Mouse (Mus musculus) ES-CJ7 (cell line): ENCODE measurements around the gene Dlg5.
A peak's percentile ranks its signal among the peaks of the same experiment; 100 is the strongest.

ENCODE experiments used
- DNase-seq: peaks from one replicate; pipeline ENCODE4 v3.0.0; 2011; ENCODE audit warnings: low read depth, low spot score

Dlg5 gene

GRCm38 (mm10) chr14:24125069-24125468 lies 120.7 kb downstream of the Dlg5 start:
- DNase-seq, result no peak

DNA sequence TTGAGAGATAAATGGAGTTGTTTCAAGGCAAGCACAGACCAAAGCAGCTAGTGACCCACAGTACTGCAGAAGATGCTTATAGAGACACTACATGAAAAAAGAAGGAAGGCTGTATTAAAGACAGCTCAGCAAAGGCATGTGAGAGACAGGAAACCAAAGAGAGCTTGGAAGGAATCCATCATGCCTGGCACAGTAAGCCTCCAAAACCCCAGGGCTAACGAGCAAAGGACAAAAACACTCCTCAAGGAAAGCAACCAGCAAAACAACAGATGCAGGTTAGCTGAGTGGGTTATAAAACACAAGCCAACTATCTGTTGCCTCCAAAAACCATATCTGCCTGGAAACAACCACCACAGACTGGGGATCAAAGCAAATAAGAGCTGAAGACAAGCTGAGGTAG lies 121.5 kb downstream of the Dlg5 start:
- no peak for DNase-seq

GRCm38 (mm10) chr14:24106734-24107133 lies 139.0 kb downstream of the Dlg5 start:
- peak; percentile 12 for DNase-seq

GRCm38 (mm10) chr14:24098828-24099227 lies 146.9 kb downstream of the Dlg5 start:
- DNase-seq, result no peak

DNA sequence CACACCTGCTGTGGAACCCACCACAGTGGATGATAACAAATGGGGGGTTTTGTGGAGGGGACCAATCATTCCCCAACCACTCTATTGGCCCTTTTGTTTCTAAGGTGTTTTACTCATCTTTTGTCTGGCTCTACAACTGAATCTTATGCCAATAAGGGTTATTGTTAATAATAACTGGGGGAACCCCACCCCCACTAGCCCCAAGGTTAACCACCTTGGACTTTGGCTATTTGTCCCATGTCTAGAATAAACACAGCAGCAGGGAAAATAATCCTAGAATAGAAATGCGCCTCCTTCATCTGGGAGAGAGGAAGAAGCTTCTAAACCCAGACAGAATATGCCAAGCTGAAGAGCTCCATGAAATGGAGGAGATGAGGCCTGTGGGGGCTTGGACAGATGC lies 151.1 kb downstream of the Dlg5 start:
- DNase-seq, result no peak

GRCm38 (mm10) chr14:24093221-24093620 lies 152.5 kb downstream of the Dlg5 start:
- no peak for DNase-seq

DNA sequence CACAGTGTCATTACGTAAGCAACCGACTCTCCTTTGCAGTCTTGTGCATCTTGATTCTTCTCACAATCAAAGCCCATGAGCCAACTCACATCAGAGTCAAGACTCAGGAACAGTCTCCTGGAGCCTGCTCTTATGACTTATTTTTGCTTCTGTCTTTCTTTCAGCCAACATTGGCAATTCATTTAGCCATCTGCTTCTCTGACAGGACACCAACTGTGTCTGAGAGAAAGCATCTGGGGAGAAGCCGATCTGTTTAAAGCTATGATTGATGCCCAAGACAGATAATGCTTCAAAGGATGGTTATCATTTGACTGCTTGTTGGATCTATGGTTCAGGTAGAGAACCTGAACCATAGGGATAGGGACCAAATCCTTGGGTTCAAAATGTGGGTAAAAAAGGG lies 153.3 kb downstream of the Dlg5 start:
- DNase-seq, result no peak

DNA sequence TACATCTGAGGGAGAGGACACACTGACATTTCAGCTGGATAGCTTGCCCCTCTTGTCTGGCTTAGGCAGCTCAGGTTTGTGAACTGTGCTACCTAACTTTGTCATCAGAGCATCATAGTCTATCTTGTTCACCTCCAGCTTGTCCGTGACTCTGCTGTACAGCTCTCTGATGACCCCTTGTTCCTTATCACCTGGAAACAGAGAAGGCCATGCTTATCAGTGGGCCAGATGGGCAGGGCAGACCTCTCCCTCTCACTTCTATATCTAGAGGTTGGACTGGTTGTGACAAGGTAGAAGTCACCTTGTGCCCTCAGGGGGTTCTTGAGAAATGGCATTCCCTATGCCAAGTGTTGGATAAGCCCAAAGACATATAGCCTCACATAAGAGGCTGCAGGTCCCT lies 154.9 kb downstream of the Dlg5 start:
- DNase-seq, result no peak

GRCm38 (mm10) chr14:24089181-24089580 lies 156.5 kb downstream of the Dlg5 start:
- no peak for DNase-seq

- DNase-seq, result no peak
Measured at GRCm38 (mm10) chr14:24087430-24087829, 158.3 kb downstream of the Dlg5 start.

- DNase-seq, result no peak
Measured at GRCm38 (mm10) chr14:24086481-24086880, 159.2 kb downstream of the Dlg5 start.
